Mouse (Mus musculus) erythroid progenitor cell, adult 5-6 weeks (primary cell): ENCODE results near the gene Sprr2a2. TPM values are rescaled to one million over a fixed set of nuclear protein-coding genes. Genes with fewer than 3 reads are reported as not detected.
"Not testable (repeated sequence)": the region's sequence is repeated elsewhere in the genome, so short reads cannot be mapped to it uniquely, and the experiment has no call there.

Experiments
- ATAC-seq: replicated peaks from 2 replicates; pipeline ENCODE4 v1.8.0; 2016; ENCODE audit warnings: moderate number of reproducible peaks, mild to moderate bottlenecking, moderate TSS enrichment, inconsistent platforms; ENCODE audit not compliant: poor library complexity, low FRiP score, severe bottlenecking
- total RNA-seq, 2 experiments: library from RNA; stranded (forward) in 1 of 2; stranded (reverse) in 1 of 2; fragments of 150-400 nt in 1 of 2; fragments of 186-747, 209-891 nt in 1 of 2; gene quantifications; 2 replicates each; pipeline versions ENCODE4 v1.2.3 to v1.2.4; 2015 to 2017; ENCODE audit warnings: low replicate concordance in 2 of 2

The Sprr2a2 gene
- total RNA-seq (2015; ENCODE audit: low replicate concordance) (not detected in 2 replicates), total RNA-seq (2017; ENCODE audit: low replicate concordance) (0.77 TPM in 1 of 2 replicates, not detected in the other)

DNA sequence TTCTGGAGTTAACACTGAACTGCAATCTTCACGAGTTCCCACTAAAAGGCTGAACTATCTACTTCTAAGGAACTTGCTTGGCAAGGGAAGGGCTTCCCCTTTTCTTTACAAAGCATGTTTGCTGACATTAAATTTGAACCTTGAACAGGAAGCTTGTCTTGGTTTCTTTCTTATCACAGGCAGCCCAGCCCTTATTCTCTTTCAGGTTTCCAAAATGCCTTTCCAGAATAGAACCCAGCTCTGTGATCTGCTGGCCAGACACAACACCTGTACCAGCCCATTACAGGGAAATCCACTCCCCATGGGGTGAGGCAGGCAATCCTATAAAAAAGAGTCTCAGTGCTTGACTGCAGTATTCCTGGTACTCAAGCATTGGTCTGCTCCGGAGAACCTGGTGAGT is at the start of gene Sprr2a2, which contains the start of gene Sprr2a1:
Gene Sprr2a2 (plus strand): TSS at position 352 of the 400 bp plus-strand sequence.
Gene Sprr2a1 (plus strand): TSS at position 231 of the 400 bp plus-strand sequence.
- ATAC-seq: not testable (repeated sequence)

DNA sequence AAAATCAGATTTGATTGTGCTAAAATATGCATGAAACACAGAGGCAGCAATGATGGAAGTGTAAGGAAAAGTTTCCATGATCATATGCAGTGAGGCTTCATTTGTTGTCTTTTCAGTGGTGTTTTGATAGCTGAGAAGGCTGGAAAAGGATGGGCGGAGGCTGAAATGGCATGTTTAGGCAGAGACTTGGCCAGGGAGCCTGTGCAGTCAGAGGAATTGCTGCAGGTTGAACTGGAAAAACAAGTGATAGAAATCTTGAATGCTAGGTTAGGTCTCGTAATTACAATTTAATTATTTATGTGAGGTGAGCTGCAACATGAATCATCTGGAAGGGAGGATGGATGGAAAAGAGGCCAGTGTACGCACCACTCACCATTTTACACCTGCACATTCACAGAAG is 45.9 kb upstream of the Sprr2a2 start:
- no peak for ATAC-seq

DNA sequence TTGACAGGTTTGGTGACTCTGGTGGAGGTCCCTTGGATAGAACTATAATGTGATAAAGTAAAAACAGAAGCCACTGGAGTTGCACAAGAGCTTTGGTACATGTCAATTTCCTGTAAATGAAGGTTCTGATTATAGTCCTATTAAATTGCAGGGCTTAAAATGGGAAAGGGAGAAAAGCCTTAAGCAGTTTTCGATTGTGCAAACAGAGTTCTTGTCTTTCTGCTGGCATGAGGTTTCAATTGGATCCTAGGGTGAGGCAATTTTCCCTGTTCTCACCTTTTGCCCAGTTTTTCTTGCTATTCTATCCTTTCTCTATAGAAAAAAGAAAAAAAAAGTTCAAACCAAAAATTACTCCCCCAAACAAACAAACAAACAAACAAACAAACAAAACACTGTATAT is 38.8 kb upstream of the Sprr2a2 start:
- ATAC-seq: no peak

DNA sequence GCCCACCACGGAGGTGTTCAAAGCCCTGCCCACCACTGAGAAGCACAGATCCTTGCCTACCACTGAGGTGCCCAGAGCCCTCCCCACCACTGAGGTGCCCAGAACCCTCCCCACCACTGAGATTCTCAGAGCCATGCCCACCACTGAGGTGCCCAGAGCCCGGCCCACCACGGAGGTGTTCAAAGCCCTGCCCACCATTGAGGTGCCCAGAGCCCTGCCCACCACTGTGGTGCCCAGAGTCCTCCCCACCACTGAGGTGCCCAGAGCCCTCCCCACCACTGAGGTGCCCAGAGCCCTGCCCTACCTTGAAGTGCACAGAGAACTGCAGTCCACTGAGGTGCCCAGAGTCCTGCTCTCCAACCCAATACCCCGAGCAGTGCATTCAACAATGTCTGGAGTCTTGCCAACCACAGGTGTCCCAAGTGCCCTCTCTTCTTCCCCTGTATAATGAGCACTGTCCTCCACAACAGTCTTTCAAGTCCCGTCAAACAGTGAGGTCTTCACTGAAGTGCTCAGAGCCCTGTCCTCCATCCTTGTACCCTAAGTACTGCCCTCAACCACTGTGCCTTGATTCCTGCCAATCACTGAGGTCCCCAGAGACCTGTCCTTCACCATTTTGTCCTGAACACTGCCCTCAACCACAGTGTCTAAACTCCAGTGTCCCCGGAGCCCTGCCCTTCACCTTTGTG is 20.1 kb upstream of the Sprr2a2 start:
- ATAC-seq: no peak

DNA sequence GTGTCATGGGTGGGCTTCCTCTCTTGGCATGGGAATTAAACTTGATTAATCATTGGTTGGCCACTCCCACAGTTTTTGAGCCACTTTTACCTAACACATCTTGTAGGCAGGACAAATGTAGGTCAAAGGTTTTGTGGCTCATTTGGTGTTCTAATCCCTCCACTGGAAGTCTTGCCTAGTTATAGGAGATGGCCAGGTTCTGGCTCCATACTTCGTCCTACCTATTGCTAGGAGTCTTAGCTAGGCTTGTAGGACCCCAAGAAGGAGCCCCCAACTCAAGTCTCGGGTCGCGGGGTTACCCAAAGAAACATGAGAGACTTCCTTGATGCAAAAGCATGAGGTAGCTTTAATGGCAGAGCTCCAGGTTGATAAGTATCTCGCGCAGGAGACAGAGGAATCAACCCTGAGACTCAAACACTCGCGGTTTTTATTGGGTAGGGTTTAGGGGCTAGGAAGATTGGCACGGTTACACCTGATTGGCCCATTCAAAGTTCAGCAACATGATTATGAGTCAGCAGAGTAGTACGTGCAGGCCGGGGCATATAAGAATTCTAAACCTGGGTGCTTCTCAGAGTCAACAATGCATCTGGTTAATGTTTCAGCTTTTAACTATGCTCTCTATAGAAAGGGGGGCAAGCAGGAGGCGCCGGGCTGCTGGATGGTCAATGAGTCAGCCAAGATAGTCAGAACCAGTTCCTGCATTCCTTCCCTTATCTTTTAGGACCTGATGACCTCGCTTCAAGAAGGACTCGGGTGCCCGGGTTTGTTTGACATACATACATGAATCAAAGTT is 4.4 kb upstream of the Sprr2a2 start:
- not testable (repeated sequence) for ATAC-seq

DNA sequence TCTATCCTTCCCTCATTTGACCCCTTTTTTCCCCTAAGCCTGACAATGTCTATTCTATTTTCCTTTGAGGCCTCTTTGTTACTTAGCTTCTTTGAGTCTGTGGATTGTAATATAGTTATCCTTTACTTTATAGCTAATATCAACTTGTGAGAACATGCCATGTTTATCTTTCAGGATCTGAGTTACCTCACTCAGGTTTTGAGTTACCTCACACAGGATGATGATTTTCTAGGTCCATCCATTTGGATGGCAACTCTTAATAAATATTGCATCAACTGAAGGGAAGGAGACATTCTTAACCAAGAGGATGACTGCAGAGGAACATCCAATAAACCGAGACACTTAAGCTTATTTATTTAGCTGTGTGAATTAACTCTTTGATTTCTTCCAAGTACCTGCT is 3.7 kb upstream of the Sprr2a2 start:
- ATAC-seq: not testable (repeated sequence)

DNA sequence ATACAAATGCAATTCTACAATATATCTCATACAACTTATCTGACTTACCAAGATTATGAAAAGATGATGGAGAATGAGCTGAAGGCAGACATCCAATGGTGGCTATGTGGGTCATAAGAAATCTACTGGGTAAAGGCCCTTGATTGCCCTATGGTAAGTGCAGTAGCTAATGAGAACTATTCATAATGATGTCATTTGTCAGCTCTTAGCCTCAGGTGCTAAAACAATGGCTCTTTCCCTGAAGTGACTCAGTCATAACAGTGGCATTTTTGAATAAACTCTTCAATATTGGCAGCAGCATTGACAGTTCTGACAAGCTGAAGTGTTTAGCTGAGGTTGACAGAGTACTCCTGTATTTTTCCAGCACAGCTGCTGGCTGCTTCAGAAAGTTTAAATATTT is 2.1 kb upstream of the Sprr2a2 start:
- not testable (repeated sequence) for ATAC-seq

DNA sequence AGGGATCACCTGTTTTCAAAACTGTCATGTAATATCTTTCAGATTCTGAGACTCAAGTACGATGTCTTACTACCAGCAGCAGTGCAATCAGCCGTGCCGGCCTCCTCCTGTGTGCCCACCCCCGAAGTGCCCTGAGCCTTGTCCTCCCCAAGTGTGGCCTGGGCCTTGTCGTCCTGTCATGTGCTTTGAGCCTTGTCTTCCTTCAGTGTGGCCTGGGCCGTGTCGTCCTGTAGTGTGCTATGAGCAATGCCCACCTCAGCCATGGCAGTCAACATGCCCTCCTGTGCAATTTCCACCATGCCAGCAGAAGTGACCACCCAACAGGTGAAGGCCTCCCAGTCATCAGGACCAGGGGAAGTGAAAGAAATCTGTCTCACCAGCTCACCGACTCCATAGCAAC is 3.3 kb downstream of the Sprr2a2 start:
- ATAC-seq: peak; percentile 59; the same call in 1 of the 2 replicates

DNA sequence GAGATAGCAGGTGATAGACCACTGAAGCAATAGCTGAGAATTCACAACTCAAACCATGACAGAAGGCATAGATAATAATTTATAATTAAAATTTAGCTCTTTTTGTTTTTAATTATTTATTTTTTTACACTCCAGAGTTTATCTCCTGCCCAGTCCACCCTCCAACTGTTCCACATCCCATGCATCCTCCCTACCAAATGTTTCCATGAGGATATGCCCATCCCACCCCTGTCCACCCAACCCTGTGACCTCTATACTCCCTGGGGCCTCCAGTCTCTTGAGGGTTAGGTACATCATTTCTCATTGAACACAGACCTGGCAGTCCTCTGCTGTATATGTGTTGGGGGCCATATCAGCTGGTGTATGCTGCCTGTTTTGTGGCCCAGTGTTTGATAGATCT is 8.0 kb downstream of the Sprr2a2 start:
- not testable (repeated sequence) for ATAC-seq

DNA sequence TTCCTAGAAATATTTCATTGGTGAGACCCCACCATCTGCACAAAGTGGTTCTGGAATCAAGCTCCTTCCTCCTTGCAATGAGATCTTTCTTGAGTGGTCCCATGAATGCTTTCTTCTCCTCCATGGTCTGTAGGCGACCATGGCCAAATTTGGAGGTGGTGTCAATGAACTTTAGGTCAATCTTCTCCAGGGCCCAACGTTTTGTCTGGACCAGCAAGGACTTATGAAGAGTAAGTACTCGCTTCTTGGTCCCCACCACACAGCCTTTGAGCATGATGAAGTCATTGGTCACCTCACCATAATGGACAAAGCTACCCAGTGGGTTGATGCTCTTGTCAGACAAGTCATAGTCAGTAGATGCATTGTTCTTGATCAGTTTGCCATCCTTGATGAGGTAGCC is 11.7 kb downstream of the Sprr2a2 start:
- ATAC-seq: not testable (repeated sequence)

DNA sequence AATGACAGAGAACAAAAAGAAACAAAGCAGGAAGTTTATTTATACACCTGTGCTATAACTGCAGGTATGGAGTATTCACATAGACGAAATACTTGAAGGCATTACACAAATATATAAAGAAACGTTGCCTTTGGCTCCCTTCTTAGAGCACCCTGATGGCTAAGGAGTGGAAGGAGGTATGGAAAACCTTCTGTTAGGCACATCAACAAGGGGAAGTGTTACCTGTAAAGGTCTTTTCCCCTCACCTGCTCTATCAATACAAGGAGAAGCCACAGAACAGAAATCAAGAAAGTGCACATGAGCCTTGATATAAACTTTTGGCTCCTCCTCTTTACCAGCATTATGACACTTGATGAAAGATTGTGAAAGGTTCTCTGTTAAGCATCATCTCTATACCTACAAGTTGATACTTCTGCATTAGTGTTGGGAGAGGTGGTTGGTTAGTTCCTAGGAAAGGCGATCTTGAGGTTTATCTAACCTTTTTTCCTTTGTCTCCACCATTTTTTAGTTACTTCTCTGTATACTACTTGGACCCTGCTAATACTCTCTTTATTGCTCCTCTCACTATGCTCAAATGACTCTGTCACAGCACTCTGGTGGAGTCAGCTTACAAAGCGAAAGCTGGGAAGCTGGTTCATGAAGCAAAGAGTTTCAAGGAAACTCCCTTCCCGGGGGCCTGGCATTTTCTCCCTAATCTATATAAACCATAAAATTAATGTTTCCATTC is 20.9 kb downstream of the Sprr2a2 start:
- ATAC-seq: 0 out of 2 replicates have a peak, but pooled peaks have one; percentile 34

DNA sequence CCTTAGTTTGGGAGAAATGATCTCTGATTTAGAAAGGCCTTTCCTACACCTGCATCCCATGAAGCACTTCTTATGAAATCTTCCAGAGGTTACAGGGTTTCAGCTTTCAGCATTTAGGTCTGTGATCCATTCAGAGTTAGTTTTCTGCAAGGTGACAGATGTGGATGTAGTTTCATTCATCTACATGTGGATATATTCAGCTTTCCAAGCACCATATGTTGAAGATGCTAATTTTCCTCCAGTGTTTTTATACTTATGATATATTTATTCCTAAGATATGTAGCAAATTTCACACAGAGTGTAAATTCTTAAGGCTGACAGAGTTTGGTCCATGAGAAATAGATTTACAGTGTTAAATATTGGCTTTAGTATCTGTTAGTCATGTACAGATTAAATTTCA is 23.0 kb downstream of the Sprr2a2 start:
- not testable (repeated sequence) for ATAC-seq

DNA sequence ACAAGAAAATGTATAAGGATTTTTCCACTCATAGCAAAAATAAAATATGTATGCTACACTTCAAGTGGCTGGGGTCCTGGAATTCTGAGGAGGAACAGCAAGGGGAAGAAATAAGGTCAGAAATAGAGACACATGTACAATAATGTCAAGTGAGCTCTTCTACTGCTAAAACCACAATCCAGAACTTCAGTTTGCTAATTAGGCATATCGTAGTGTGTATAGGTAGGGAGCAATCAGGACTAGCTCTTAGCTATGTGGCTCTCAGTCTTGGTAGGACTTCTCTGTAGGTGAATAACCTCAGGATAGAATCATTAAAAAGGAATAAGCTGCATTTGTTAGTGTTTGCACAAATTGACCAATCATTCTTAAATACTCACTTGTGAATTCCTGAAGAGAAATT is 23.5 kb downstream of the Sprr2a2 start:
- ATAC-seq: not testable (repeated sequence)

DNA sequence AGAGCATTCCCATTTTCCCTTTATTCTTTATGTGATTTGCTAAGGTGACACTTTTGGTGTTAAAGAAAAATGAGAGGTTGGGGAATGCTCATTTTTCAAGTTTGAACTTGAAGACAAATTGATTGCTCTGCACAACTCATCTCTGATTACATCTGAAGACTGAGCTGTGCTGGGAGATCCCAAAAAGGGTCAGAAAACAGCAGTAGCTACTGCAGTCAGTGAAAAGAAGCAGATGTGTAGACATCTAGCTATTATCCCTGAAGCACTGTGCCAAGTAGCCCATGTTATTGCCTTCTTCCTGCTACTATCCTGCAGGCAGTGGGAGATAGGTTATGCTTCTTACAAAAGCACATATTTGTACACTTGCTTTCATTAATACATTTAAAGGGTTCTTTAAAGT is 29.1 kb downstream of the Sprr2a2 start:
- ATAC-seq: not testable (repeated sequence)

DNA sequence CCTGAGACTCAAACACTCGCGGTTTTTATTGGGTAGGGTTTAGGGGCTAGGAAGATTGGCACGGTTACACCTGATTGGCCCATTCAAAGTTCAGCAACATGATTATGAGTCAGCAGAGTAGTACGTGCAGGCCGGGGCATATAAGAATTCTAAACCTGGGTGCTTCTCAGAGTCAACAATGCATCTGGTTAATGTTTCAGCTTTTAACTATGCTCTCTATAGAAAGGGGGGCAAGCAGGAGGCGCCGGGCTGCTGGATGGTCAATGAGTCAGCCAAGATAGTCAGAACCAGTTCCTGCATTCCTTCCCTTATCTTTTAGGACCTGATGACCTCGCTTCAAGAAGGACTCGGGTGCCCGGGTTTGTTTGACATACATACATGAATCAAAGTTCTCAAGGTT is 30.5 kb downstream of the Sprr2a2 start:
- not testable (repeated sequence) for ATAC-seq

DNA sequence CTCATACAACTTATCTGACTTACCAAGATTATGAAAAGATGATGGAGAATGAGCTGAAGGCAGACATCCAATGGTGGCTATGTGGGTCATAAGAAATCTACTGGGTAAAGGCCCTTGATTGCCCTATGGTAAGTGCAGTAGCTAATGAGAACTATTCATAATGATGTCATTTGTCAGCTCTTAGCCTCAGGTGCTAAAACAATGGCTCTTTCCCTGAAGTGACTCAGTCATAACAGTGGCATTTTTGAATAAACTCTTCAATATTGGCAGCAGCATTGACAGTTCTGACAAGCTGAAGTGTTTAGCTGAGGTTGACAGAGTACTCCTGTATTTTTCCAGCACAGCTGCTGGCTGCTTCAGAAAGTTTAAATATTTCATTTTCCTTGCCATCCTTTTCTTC is 32.8 kb downstream of the Sprr2a2 start:
- not testable (repeated sequence) for ATAC-seq

DNA sequence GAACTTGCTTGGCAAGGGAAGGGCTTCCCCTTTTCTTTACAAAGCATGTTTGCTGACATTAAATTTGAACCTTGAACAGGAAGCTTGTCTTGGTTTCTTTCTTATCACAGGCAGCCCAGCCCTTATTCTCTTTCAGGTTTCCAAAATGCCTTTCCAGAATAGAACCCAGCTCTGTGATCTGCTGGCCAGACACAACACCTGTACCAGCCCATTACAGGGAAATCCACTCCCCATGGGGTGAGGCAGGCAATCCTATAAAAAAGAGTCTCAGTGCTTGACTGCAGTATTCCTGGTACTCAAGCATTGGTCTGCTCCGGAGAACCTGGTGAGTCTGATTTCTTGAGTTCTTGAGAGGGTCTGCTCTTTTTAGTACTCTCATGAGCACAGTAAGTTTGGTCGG is 34.7 kb downstream of the Sprr2a2 start:
- not testable (repeated sequence) for ATAC-seq

DNA sequence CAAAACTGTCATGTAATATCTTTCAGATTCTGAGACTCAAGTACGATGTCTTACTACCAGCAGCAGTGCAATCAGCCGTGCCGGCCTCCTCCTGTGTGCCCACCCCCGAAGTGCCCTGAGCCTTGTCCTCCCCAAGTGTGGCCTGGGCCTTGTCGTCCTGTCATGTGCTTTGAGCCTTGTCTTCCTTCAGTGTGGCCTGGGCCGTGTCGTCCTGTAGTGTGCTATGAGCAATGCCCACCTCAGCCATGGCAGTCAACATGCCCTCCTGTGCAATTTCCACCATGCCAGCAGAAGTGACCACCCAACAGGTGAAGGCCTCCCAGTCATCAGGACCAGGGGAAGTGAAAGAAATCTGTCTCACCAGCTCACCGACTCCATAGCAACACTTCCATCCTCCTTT is 38.1 kb downstream of the Sprr2a2 start:
- ATAC-seq: peak; percentile 67

DNA sequence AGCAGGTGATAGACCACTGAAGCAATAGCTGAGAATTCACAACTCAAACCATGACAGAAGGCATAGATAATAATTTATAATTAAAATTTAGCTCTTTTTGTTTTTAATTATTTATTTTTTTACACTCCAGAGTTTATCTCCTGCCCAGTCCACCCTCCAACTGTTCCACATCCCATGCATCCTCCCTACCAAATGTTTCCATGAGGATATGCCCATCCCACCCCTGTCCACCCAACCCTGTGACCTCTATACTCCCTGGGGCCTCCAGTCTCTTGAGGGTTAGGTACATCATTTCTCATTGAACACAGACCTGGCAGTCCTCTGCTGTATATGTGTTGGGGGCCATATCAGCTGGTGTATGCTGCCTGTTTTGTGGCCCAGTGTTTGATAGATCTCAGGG is 42.8 kb downstream of the Sprr2a2 start:
- ATAC-seq: not testable (repeated sequence)

DNA sequence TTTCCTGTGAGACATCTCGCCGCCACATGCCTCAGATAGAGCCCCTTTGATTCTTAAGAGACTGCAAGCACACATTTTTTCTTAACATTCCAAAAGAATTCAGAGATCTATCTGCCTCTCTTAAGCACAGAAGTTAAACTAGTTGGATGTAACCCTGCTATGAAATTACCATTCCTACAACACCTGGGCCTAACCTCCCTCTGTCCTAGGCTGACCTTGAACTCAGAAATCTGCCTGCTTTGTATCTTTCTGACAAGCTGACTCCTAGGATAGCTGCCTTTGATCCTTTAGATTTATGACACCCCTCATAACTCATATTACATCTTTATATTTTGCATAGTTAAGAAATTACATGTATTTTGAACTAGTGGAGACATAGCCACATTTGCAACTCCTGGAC is 47.7 kb downstream of the Sprr2a2 start:
- not testable (repeated sequence) for ATAC-seq
